Mouse (Mus musculus): ENCODE measurements at regions not wholly inside any gene's neighbourhood (a gene's known extent, or its start where the extent isn't known, plus 50 kb on each side); places are given as distances from the start of the nearest gene placed in this dataset.
A peak's percentile ranks its signal among the peaks of the same experiment; 100 is the strongest.

DNA sequence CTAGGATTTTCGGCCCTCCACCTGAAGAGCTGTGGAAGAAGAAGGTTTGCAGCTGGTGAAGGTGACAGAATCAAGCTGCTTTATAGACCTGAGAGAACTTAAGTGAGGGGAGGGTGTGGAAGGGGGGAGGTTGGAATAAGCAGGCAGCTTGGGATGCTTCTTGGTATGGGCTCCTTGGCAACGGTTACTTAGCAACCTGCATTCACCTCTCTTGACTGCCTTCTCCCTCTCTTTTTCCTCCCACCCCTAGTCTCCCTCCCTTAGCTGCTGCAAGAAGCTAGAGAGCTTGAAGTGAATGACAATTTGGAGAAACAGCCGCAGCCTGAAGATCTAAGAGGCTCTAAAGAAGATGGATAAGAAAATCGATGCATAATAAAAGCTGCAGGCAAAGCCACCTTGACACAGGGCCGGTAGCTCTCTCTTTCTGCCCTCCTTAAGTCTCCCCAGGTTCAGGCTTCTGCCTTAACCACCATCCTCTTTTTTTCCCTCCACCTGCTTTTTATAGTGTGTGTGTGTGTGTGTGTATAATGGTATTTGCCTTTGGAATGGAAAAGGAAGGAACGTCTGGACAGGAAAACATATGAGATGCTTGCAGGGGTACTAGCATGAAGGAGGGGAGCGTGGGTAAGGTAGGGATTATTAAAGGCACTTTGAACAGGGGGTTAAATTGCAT lies 67.0 kb upstream of the Calcoco1 start:
- Histone ChIP-seq H3K4me1 (replicated peaks; ENCODE audit: control insufficient read depth in 2 of 2, insufficient read depth in 2 of 2, low read length in 1 of 2) (no peaks in the 10 kb centered on the region), H3K27ac (no peak overlapping the region), H3K9ac (replicated peaks) (no peak overlapping the region), H3K9me3 (ENCODE audit: control insufficient read depth, low read length) (no peaks in the 10 kb centered on the region), H3K4me2 (ENCODE audit: low read depth) (no peak overlapping the region), H3K4me3 (ENCODE audit: insufficient read depth in 1 of 2, low read depth in 2 of 2, low read length in 2 of 2) (no peak overlapping the region), H3K36me3 (replicated peaks; ENCODE audit: control insufficient read depth, insufficient read depth, low read depth) (no peaks in the 10 kb centered on the region), H3K27me3 (ENCODE audit: control insufficient read depth, insufficient read depth, low read length) (no peaks in the 10 kb centered on the region; the same call in 1 of the 2 replicates)
- WGBS (ENCODE audit: insufficient replicate concordance): 39% methylated on average over 7 of the region's 7 CpGs
- DNase-seq (ENCODE audit: low read depth in 3 of 3, low spot score in 3 of 3): no peak
- ATAC-seq (ENCODE audit: insufficient read depth): no peak
- no peak for TF ChIP-seq CTCF (IDR thresholded peaks at IDR 0.05; ENCODE audit: low read depth)
- no peak for TF ChIP-seq EP300 (IDR thresholded peaks at IDR 0.05; ENCODE audit: low read depth)

DNA sequence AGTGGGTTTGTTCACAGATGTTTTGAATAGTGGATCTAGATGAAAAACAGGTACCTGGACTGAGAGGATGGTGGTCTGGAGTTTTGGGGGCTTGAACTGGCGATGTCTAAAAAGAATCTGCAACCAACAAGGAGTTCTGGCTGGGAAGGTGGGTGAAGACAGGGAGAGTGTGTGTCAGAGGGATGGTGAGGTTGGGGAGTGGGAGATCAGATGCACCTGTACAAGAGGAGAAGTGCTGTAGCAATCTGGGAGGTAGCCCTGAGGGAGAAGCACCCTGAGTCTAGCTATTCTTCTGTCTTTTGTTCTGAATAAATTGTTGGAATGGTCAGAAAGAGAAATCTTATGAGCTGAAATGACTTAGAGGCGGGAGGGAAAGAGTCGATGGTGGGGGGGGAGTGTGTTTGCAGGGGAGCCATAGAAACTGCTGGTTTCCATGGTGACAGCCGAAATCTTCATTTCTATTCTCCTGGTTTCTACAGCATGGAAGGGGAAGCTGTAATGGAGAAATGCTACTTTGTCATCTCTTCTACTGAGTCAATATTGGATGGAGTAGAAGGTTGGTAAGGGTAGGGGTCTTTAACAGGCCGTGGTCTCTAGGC lies 75.1 kb upstream of the Calcoco1 start:
- ATAC-seq (ENCODE audit: insufficient read depth) (no peak), DNase-seq (ENCODE audit: low read depth in 3 of 3, low spot score in 3 of 3) (no peak)
- Histone ChIP-seq H3K9me3 (ENCODE audit: control insufficient read depth, low read length) (no peaks in the 10 kb centered on the region), H3K4me3 (ENCODE audit: insufficient read depth in 1 of 2, low read depth in 2 of 2, low read length in 2 of 2) (no peak overlapping the region), H3K27me3 (ENCODE audit: control insufficient read depth, insufficient read depth, low read length) (no peaks in the 10 kb centered on the region; the same call in 1 of the 2 replicates), H3K27ac (no peak overlapping the region), H3K4me2 (ENCODE audit: low read depth) (no peak overlapping the region), H3K9ac (replicated peaks) (no peak overlapping the region), H3K36me3 (replicated peaks; ENCODE audit: control insufficient read depth, insufficient read depth, low read depth) (no peaks in the 10 kb centered on the region), H3K4me1 (replicated peaks; ENCODE audit: control insufficient read depth in 2 of 2, insufficient read depth in 2 of 2, low read length in 1 of 2) (no peaks in the 10 kb centered on the region)
- 46% methylated on average over 5 of the region's 5 CpGs for WGBS (ENCODE audit: insufficient replicate concordance)
- no peak for TF ChIP-seq EP300 (IDR thresholded peaks at IDR 0.05; ENCODE audit: low read depth)
- TF ChIP-seq CTCF (IDR thresholded peaks at IDR 0.05; ENCODE audit: low read depth): no peak

DNA sequence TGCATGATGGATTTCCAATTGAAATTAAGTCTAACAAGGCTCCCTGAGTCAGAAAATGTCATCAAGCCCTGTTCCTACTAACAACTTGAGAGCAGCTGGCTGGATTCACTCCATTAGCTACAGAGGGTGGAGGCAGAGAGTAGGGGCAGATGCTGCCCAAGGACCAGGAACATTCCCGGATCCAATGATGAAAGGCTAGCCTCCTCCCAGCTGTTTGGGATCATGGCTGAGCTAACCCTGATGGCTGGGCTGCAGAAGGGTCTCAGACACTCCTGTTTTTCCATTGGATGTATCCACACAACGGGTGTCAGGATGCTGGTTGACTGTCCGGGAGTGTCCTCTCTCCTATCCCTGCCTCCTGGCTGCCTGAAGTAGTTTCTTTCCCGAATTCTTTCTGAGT lies 78.1 kb upstream of the Calcoco1 start:
- H3K4me3 ChIP-seq (ENCODE audit: insufficient read depth in 1 of 2, low read depth in 2 of 2, low read length in 2 of 2): no peak overlapping the region
- H3K27ac ChIP-seq: no peak overlapping the region
- ATAC-seq (ENCODE audit: insufficient read depth) (no peak), DNase-seq (ENCODE audit: low read depth in 3 of 3, low spot score in 3 of 3) (no peak)
- TF ChIP-seq CTCF (IDR thresholded peaks at IDR 0.05; ENCODE audit: low read depth): no peak
- TF ChIP-seq EP300 (IDR thresholded peaks at IDR 0.05; ENCODE audit: low read depth): no peak
- no peaks in the 10 kb centered on the region for H3K36me3 ChIP-seq (replicated peaks; ENCODE audit: control insufficient read depth, insufficient read depth, low read depth)
- no peak overlapping the region for H3K4me2 ChIP-seq (ENCODE audit: low read depth)
- WGBS (ENCODE audit: insufficient replicate concordance): 52% methylated on average over 4 of the region's 4 CpGs
- H3K4me1 ChIP-seq (replicated peaks; ENCODE audit: control insufficient read depth in 2 of 2, insufficient read depth in 2 of 2, low read length in 1 of 2): no peaks in the 10 kb centered on the region
- H3K9ac ChIP-seq (replicated peaks): no peak overlapping the region
- no peaks in the 10 kb centered on the region; the same call in 1 of the 2 replicates for H3K27me3 ChIP-seq (ENCODE audit: control insufficient read depth, insufficient read depth, low read length)
- H3K9me3 ChIP-seq (ENCODE audit: control insufficient read depth, low read length): no peaks in the 10 kb centered on the region

DNA sequence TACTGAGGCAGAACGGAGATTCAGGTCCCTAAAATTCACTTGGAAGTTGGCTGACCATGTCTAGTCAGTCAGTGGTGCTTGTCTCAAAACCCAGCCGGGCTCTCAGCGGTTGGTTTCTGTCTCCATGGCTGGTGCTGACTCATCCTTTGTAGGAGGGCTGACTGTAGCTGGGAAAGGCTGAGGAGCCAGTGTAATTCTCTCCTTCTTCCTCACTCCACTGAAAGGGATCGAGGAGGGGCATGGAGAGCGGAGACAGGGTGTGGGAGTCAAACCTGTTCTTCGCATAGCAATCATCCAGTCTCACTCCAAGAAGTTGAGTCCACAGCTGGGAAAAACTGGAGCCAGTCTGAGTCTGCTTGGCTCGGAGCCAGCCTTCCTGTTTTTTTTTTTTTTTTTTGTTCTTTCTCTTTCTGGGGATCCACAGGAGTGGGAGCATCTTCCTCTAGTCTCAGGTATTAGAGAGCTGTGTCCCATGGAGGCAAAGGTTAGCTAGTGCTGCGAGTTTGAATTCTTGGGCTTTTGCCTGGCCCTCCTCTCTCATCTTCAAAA lies 80.4 kb upstream of the Calcoco1 start:
- no peak overlapping the region for H3K9ac ChIP-seq (replicated peaks)
- TF ChIP-seq EP300 (IDR thresholded peaks at IDR 0.05; ENCODE audit: low read depth): no peak
- no peak for TF ChIP-seq CTCF (IDR thresholded peaks at IDR 0.05; ENCODE audit: low read depth)
- no peaks in the 10 kb centered on the region for H3K4me1 ChIP-seq (replicated peaks; ENCODE audit: control insufficient read depth in 2 of 2, insufficient read depth in 2 of 2, low read length in 1 of 2)
- no peak overlapping the region for H3K4me3 ChIP-seq (ENCODE audit: insufficient read depth in 1 of 2, low read depth in 2 of 2, low read length in 2 of 2)
- no peaks in the 10 kb centered on the region for H3K9me3 ChIP-seq (ENCODE audit: control insufficient read depth, low read length)
- no peaks in the 10 kb centered on the region for H3K27me3 ChIP-seq (ENCODE audit: control insufficient read depth, insufficient read depth, low read length)
- no peak for DNase-seq (ENCODE audit: low read depth in 3 of 3, low spot score in 3 of 3)
- H3K27ac ChIP-seq: no peak overlapping the region
- WGBS (ENCODE audit: insufficient replicate concordance): 39% methylated on average over 8 of the region's 8 CpGs
- ATAC-seq (ENCODE audit: insufficient read depth): no peak
- H3K4me2 ChIP-seq (ENCODE audit: low read depth): no peak overlapping the region
- no peaks in the 10 kb centered on the region for H3K36me3 ChIP-seq (replicated peaks; ENCODE audit: control insufficient read depth, insufficient read depth, low read depth)

DNA sequence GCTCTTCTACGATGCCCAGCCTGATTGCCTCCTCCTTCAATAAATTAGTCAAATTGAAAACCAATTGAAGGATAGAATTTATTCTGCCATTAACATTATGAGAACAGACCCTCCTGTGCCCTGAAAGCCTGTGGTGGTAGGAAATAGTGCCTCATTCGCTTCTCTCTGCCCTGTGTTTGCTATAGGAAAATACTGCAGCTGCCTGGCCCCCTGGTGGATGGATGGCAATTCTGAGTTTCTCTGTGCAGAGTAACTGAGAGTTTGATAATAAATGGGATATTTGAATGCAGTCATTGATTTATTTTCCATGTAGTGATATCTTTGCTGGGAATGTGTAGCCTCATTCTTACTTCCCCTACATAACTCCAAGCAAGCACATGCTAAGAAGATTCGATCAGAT lies 85.4 kb upstream of the Calcoco1 start:
- no peaks in the 10 kb centered on the region for H3K9me3 ChIP-seq (ENCODE audit: control insufficient read depth, low read length)
- no peak overlapping the region for H3K4me2 ChIP-seq (ENCODE audit: low read depth)
- H3K4me3 ChIP-seq (ENCODE audit: insufficient read depth in 1 of 2, low read depth in 2 of 2, low read length in 2 of 2): no peak overlapping the region
- WGBS (ENCODE audit: insufficient replicate concordance): 47% methylated on average over 3 of the region's 3 CpGs
- H3K27me3 ChIP-seq (ENCODE audit: control insufficient read depth, insufficient read depth, low read length): no peaks in the 10 kb centered on the region
- no peak overlapping the region for H3K27ac ChIP-seq
- H3K4me1 ChIP-seq (replicated peaks; ENCODE audit: control insufficient read depth in 2 of 2, insufficient read depth in 2 of 2, low read length in 1 of 2): no peaks in the 10 kb centered on the region
- peak; percentile 29; the same call in 1 of the 2 replicates for TF ChIP-seq CTCF (IDR thresholded peaks at IDR 0.05; ENCODE audit: low read depth)
- TF ChIP-seq EP300 (IDR thresholded peaks at IDR 0.05; ENCODE audit: low read depth): no peak
- no peak for DNase-seq (ENCODE audit: low read depth in 3 of 3, low spot score in 3 of 3)
- no peak overlapping the region for H3K9ac ChIP-seq (replicated peaks)
- no peak for ATAC-seq (ENCODE audit: insufficient read depth)
- no peaks in the 10 kb centered on the region for H3K36me3 ChIP-seq (replicated peaks; ENCODE audit: control insufficient read depth, insufficient read depth, low read depth)
